Mouse (Mus musculus): ENCODE results near the gene Kctd19. TPM values are rescaled to one million over a fixed set of nuclear protein-coding genes. Genes with fewer than 3 reads are reported as not detected.
A peak's percentile ranks its signal among the peaks of the same experiment; 100 is the strongest.

Kctd19 gene
- polyA plus RNA-seq (2015; fragmentation: Nextera tagmentation; extraction: Ambion mirVana): not detected in 2 replicates

GRCm38 (mm10) chr8:105413391-105413790 lies at the start of gene Kctd19, which contains the start of gene Lrrc36:
Gene Kctd19, minus strand, starts transcription at chr8:105413502.
Gene Lrrc36, plus strand, starts transcription at chr8:105413571.
- Histone ChIP-seq H3K4me2 (peak within 1 kb of the TSS; percentile 62), H3K27me3 (peaks cover 18% of the 10 kb centered on the region), H3K4me3 (peak within 1 kb of the TSS; percentile 36), H3K27ac (no peak within 1 kb of the TSS), H3K9me3 (no peaks in the 10 kb centered on the region), H3K36me3 (no peaks in the 10 kb centered on the region), H3K4me1 (replicated peaks) (peaks cover 8% of the 10 kb centered on the region), H3K9ac (no peak within 1 kb of the TSS)
- peak; percentile 68 for ATAC-seq (ENCODE audit: low FRiP score)
- WGBS: 1% methylated on average over 33 of the region's 34 CpGs

GRCm38 (mm10) chr8:105461085-105461803 lies 47.9 kb upstream of the Kctd19 start:
- Histone ChIP-seq H3K27me3 (no peaks in the 10 kb centered on the region), H3K4me2 (no peak overlapping the region), H3K9me3 (no peaks in the 10 kb centered on the region), H3K36me3 (peaks cover 4% of the 10 kb centered on the region; the same call in 1 of the 2 replicates), H3K27ac (no peak overlapping the region), H3K4me3 (no peak overlapping the region), H3K9ac (no peak overlapping the region), H3K4me1 (replicated peaks) (peaks cover 40% of the 10 kb centered on the region)
- no peak for ATAC-seq (ENCODE audit: low FRiP score)
- WGBS: 73% methylated on average over 13 of the region's 13 CpGs

GRCm38 (mm10) chr8:105455218-105455617 lies 41.9 kb upstream of the Kctd19 start:
- H3K9ac ChIP-seq: no peak overlapping the region
- H3K4me1 ChIP-seq (replicated peaks): peaks cover 15% of the 10 kb centered on the region
- no peak overlapping the region for H3K4me3 ChIP-seq
- no peaks in the 10 kb centered on the region for H3K27me3 ChIP-seq
- H3K36me3 ChIP-seq: no peaks in the 10 kb centered on the region
- no peak overlapping the region for H3K4me2 ChIP-seq
- ATAC-seq (ENCODE audit: low FRiP score): no peak
- no peak overlapping the region for H3K27ac ChIP-seq
- no peaks in the 10 kb centered on the region for H3K9me3 ChIP-seq
- WGBS: 70% methylated on average over 10 of the region's 10 CpGs

GRCm38 (mm10) chr8:105454088-105454487 lies 40.8 kb upstream of the Kctd19 start:
- H3K4me2 ChIP-seq: no peak overlapping the region
- no peaks in the 10 kb centered on the region for H3K9me3 ChIP-seq
- H3K36me3 ChIP-seq: no peaks in the 10 kb centered on the region
- WGBS: 60% methylated on average over 5 of the region's 5 CpGs
- H3K27me3 ChIP-seq: no peaks in the 10 kb centered on the region
- H3K4me1 ChIP-seq (replicated peaks): peaks cover 12% of the 10 kb centered on the region
- H3K9ac ChIP-seq: no peak overlapping the region
- no peak for ATAC-seq (ENCODE audit: low FRiP score)
- no peak overlapping the region for H3K27ac ChIP-seq
- H3K4me3 ChIP-seq: no peak overlapping the region

GRCm38 (mm10) chr8:105453296-105453695 lies 40.0 kb upstream of the Kctd19 start:
- Histone ChIP-seq H3K4me3 (no peak overlapping the region), H3K4me1 (replicated peaks) (peaks cover 11% of the 10 kb centered on the region), H3K27ac (no peak overlapping the region), H3K9ac (no peak overlapping the region), H3K4me2 (no peak overlapping the region), H3K36me3 (no peaks in the 10 kb centered on the region), H3K9me3 (no peaks in the 10 kb centered on the region), H3K27me3 (no peaks in the 10 kb centered on the region)
- WGBS: 82% methylated on average over 5 of the region's 5 CpGs
- ATAC-seq (ENCODE audit: low FRiP score): no peak

- 49% methylated on average over 15 of the region's 15 CpGs for WGBS
- Histone ChIP-seq H3K9me3 (no peaks in the 10 kb centered on the region), H3K36me3 (no peaks in the 10 kb centered on the region), H3K27me3 (no peaks in the 10 kb centered on the region), H3K4me2 (no peak overlapping the region), H3K9ac (no peak overlapping the region), H3K27ac (no peak overlapping the region), H3K4me1 (replicated peaks) (peaks cover 11% of the 10 kb centered on the region), H3K4me3 (no peak overlapping the region)
- ATAC-seq (ENCODE audit: low FRiP score): no peak
Observed at GRCm38 (mm10) chr8:105451903-105452603, 38.8 kb upstream of the Kctd19 start.

- Histone ChIP-seq H3K27me3 (no peaks in the 10 kb centered on the region), H3K27ac (no peak overlapping the region), H3K4me1 (replicated peaks) (peaks cover 15% of the 10 kb centered on the region), H3K9me3 (no peaks in the 10 kb centered on the region), H3K36me3 (no peaks in the 10 kb centered on the region), H3K4me2 (no peak overlapping the region), H3K9ac (no peak overlapping the region), H3K4me3 (no peak overlapping the region)
- WGBS: 40% methylated on average over 1 of the region's 1 CpGs
- ATAC-seq (ENCODE audit: low FRiP score): no peak
Observed at GRCm38 (mm10) chr8:105450977-105451376, 37.7 kb upstream of the Kctd19 start.

- ATAC-seq (ENCODE audit: low FRiP score): no peak
- Histone ChIP-seq H3K4me1 (replicated peaks) (peaks cover 24% of the 10 kb centered on the region), H3K36me3 (no peaks in the 10 kb centered on the region), H3K9me3 (no peaks in the 10 kb centered on the region), H3K4me3 (no peak overlapping the region), H3K4me2 (no peak overlapping the region), H3K27ac (no peak overlapping the region), H3K9ac (no peak overlapping the region), H3K27me3 (no peaks in the 10 kb centered on the region)
- 91% methylated on average over 5 of the region's 5 CpGs for WGBS
Observed at GRCm38 (mm10) chr8:105448596-105448995, 35.3 kb upstream of the Kctd19 start.

- ATAC-seq (ENCODE audit: low FRiP score): no peak
- Histone ChIP-seq H3K4me1 (replicated peaks) (peaks cover 24% of the 10 kb centered on the region), H3K9ac (no peak overlapping the region), H3K27ac (no peak overlapping the region), H3K4me2 (no peak overlapping the region), H3K9me3 (no peaks in the 10 kb centered on the region), H3K27me3 (no peaks in the 10 kb centered on the region), H3K4me3 (no peak overlapping the region), H3K36me3 (no peaks in the 10 kb centered on the region)
- WGBS: 92% methylated on average over 3 of the region's 3 CpGs
Observed at GRCm38 (mm10) chr8:105448188-105448587, 34.9 kb upstream of the Kctd19 start.

GRCm38 (mm10) chr8:105446127-105446552 lies 32.8 kb upstream of the Kctd19 start:
- Histone ChIP-seq H3K36me3 (no peaks in the 10 kb centered on the region), H3K9me3 (no peaks in the 10 kb centered on the region), H3K27ac (peak overlapping the region; percentile 79), H3K4me3 (no peak overlapping the region), H3K4me2 (peak overlapping the region; percentile 30), H3K9ac (no peak overlapping the region), H3K27me3 (no peaks in the 10 kb centered on the region), H3K4me1 (replicated peaks) (peaks cover 13% of the 10 kb centered on the region)
- peak; percentile 61; the same call in 1 of the 2 replicates for ATAC-seq (ENCODE audit: low FRiP score)
- 5% methylated on average over 4 of the region's 4 CpGs for WGBS

GRCm38 (mm10) chr8:105445296-105446126 lies 32.2 kb upstream of the Kctd19 start:
- no peaks in the 10 kb centered on the region for H3K9me3 ChIP-seq
- H3K4me1 ChIP-seq (replicated peaks): peaks cover 12% of the 10 kb centered on the region
- no peak overlapping the region for H3K4me3 ChIP-seq
- no peaks in the 10 kb centered on the region for H3K36me3 ChIP-seq
- peak overlapping the region; percentile 79 for H3K27ac ChIP-seq
- H3K9ac ChIP-seq: no peak overlapping the region
- H3K27me3 ChIP-seq: no peaks in the 10 kb centered on the region
- WGBS: 12% methylated on average over 11 of the region's 11 CpGs
- peak; percentile 83; the same call in 1 of the 2 replicates for ATAC-seq (ENCODE audit: low FRiP score)
- peak overlapping the region; percentile 30 for H3K4me2 ChIP-seq

- Histone ChIP-seq H3K4me2 (no peak overlapping the region), H3K9me3 (no peaks in the 10 kb centered on the region), H3K27me3 (no peaks in the 10 kb centered on the region), H3K27ac (no peak overlapping the region), H3K36me3 (no peaks in the 10 kb centered on the region), H3K4me1 (replicated peaks) (peaks cover 15% of the 10 kb centered on the region), H3K4me3 (no peak overlapping the region), H3K9ac (no peak overlapping the region)
- ATAC-seq (ENCODE audit: low FRiP score): no peak
- WGBS: 94% methylated on average over 5 of the region's 5 CpGs
Observed at GRCm38 (mm10) chr8:105442661-105443060, 29.4 kb upstream of the Kctd19 start.
